Mouse (Mus musculus): ENCODE results near the gene Nod2.

DNA sequence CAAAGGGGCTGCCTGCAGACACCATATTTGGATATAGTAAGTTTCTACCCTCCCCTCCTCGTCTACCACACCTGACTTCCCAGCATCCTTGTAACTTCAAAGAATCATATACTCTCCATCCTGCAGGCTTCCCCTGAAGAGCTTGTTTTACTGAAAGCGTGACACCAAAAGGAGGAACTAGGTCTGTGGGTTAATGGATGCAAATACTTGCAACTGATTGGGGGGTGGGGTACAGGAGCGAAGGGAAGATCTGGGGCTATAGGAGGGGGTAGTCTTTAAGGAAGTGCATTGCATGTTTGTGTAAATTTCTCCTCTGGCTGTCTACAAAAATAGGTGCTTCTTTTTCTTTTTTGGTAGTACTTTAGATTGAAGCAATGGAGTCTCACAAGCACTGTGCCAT is 20.7 kb upstream of the Nod2 start:
- no peak for TF ChIP-seq EP300 (IDR thresholded peaks at IDR 0.05; ENCODE audit: low read depth in 1 of 2, low read length in 2 of 2)
- no peak for TF ChIP-seq ZMIZ1 (IDR thresholded peaks at IDR 0.05; ENCODE audit: low read depth, low read length)
- no peak for TF ChIP-seq CTCF (IDR thresholded peaks at IDR 0.05 in 2 of 3, conservative IDR thresholded peaks at IDR 0.05 in 1 of 3; ENCODE audit: control insufficient read depth in 1 of 3, insufficient read depth in 1 of 3, low read depth in 2 of 3, low read length in 3 of 3, poor library complexity in 1 of 3, severe bottlenecking in 1 of 3)
- no peak for TF ChIP-seq ELF1 (IDR thresholded peaks at IDR 0.05; ENCODE audit: low read depth, low read length)
- no peak for TF ChIP-seq TCF12 (IDR thresholded peaks at IDR 0.05; ENCODE audit: low read depth, low read length)
- TF ChIP-seq CHD2 (IDR thresholded peaks at IDR 0.05; ENCODE audit: low read length), result no peak
- TF ChIP-seq POLR2A (IDR thresholded peaks at IDR 0.05; ENCODE audit: control insufficient read depth in 1 of 2, insufficient read depth in 1 of 2, low read depth in 1 of 2, low read length in 2 of 2, poor library complexity in 1 of 2), result no peak
- no peak for TF ChIP-seq RCOR1 (IDR thresholded peaks at IDR 0.05; ENCODE audit: low read depth, low read length)
- no peak for TF ChIP-seq KAT2A (conservative IDR thresholded peaks at IDR 0.05; ENCODE audit: low read depth, low read length)
- TF ChIP-seq SIN3A (IDR thresholded peaks at IDR 0.05; ENCODE audit: low read length), result no peak
- no peak for TF ChIP-seq TAL1 (IDR thresholded peaks at IDR 0.05; ENCODE audit: low read length)
- TF ChIP-seq MAX (IDR thresholded peaks at IDR 0.05; ENCODE audit: low read length), result no peak
- no peak for TF ChIP-seq JUND (IDR thresholded peaks at IDR 0.05; ENCODE audit: low read depth, low read length)
- no peak for TF ChIP-seq NRF1 (IDR thresholded peaks at IDR 0.05; ENCODE audit: insufficient read depth, low read depth, low read length, poor library complexity, severe bottlenecking)
